Mouse (Mus musculus) T-helper 17 cell (primary cell): ENCODE data around the gene Hcrtr2.

Source experiments
- in situ Hi-C, 2 experiments: fragments of 300-600 bp; cut with MboI, MseI; formaldehyde crosslinking; loops; 1 replicate in 1 of 2; 2 replicates in 1 of 2; pipeline ENCODE4 v1.15.1; 2025; ENCODE audit warnings: high pct_unique_total_duplicates in 2 of 2

The Hcrtr2 gene

DNA sequence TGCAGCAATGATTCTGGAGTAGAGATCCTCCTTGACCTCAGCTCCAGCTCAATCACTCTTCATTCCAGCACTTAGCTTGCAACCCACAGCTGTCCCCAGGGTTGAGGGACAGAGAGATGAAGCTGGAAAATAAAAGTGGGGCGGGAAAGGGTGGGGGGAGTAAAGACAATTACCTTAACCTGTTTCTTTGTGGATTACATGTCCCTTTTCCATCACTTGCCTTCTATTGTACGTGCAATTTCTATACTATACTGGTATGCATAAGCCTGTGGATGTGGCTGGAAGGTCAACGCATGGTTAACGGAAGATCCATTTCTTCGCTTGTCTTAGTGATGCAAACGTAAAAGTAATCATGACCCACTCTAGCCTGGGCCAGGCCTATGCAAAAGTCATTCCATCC lies at the start of gene Hcrtr2:
Gene Hcrtr2, minus strand, starts transcription at position 101 of the 400 bp plus-strand sequence.
- in situ Hi-C loops = no loop called here

DNA sequence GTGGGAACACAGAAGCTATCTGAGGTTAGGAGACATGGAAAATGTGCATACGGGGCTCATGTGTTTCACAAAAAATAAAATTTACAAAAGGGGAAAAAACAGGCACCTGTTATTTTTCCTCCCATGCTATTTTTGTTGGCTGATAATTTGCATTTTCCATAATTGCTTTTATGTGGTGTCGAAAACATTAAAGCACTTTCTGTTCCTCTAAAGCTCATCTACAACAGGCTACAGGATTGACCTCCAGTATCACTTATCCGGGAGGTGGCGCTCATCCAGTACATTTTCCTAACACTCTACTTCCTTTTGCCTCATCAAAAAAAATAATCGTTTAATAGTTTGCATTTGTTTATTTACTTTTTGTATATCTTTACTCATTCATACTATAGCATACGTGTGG lies 41.2 kb upstream of the Hcrtr2 start:
- in situ Hi-C loops = loop anchor here in 1 of 2 experiments (10.0 kb wide), 1 partner anchor 260 kb away; no protein-coding TSS in a partner anchor

DNA sequence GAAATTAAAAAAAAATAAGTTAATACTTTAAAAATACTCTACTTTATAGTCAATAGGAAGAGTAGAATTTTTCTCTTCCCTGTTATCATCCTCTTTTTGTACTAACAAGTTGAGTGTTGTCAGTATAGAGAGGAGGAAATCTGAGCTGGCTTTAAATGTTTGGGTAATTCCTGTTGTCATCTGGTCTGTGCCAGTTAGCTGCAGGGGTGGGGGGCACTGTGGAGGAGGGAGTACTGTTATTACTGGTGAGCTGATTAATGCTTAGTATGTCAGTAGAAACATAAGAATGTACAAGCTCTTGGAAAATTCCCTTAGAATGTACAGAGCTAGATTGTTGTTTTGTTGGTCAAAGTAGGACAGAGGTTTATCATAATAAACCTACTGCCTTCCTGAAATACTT lies 36.7 kb upstream of the Hcrtr2 start:
- in situ Hi-C loops = loop anchor here in 1 of 2 experiments (10.0 kb wide), 1 partner anchor 264 kb away; no protein-coding TSS in a partner anchor

DNA sequence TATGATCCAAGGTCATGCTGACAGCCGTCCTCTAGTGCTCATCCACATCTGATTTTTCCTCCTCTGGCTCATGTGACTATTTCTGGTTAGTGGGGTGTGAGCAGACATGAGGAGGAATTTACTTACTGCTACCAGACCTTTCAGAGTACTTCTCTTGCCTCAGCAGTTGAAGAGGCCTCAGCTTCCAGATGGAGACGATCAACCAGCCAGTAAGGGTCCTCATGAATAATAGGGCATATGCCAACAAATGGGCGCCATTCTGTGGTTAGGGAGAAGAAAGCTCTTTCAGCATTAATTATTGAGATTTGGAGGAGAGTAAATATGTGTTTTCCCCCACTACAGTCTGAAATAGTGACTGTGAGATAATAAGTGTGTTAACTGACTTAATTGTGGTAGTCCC lies 28.7 kb upstream of the Hcrtr2 start:
- in situ Hi-C loops = no loop called here

DNA sequence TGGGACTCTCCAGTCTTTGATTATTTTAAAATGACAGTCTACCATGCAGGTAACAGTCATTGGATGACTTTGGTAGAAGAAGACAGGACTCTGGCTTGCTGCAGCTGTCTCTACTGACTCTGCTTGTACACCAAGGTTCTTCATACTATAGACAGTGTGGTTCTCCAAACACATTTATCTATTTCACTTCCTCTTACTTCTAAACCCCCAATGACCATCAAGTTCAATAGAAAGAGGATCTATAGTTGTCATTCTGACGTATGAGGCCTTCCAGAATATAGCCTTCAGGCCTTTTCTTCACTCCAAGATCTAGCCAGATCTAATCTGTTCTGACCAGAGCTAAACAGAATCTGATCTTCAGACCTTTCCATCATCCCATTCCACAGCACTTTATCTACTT lies 23.6 kb upstream of the Hcrtr2 start:
- in situ Hi-C loops = no loop called here

DNA sequence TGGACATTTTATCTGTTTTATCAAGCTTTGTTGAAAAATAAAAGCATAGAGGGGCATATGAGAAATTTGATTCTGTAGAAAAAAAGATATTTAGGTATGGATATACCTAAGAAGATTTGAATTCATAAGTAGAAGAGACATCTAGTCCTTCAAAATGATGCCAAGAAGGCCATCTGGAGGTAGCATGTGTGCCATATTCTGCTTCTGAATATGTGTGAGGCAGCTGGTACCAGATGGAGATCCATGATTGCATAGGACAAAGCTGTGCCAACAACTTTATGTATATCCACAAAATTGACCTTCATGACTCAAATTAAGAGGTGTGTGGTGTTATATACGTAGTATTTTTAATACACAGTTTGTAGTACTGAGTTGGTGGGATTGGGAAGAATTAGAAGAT lies 7.4 kb upstream of the Hcrtr2 start:
- in situ Hi-C loops = no loop called here

DNA sequence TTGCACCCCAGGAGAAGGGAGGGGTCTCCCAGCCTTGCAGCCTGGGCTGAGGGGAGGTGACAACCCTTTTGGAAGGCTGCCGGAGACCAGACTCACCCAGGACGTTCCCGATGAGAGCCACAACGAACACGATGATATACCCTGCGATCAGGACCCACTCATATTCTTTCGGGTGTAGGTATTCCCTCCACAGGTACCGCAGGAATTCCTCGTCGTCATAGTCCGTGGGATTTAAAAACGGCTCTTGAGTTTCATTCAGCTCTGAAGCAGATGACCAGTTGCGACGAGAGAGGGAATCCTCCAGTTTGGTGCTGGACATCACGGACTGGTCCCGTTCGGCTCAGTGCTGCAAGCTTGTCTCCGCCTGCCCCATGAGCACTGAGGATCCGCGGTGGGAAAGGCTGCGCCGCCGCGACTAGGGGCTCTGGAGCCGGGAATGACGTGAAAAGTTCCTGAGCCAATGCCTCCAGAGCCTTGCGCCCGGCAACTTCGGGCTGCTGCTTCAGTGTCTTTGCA lies 412 bp downstream of the Hcrtr2 start:
- in situ Hi-C loops = no loop called here

DNA sequence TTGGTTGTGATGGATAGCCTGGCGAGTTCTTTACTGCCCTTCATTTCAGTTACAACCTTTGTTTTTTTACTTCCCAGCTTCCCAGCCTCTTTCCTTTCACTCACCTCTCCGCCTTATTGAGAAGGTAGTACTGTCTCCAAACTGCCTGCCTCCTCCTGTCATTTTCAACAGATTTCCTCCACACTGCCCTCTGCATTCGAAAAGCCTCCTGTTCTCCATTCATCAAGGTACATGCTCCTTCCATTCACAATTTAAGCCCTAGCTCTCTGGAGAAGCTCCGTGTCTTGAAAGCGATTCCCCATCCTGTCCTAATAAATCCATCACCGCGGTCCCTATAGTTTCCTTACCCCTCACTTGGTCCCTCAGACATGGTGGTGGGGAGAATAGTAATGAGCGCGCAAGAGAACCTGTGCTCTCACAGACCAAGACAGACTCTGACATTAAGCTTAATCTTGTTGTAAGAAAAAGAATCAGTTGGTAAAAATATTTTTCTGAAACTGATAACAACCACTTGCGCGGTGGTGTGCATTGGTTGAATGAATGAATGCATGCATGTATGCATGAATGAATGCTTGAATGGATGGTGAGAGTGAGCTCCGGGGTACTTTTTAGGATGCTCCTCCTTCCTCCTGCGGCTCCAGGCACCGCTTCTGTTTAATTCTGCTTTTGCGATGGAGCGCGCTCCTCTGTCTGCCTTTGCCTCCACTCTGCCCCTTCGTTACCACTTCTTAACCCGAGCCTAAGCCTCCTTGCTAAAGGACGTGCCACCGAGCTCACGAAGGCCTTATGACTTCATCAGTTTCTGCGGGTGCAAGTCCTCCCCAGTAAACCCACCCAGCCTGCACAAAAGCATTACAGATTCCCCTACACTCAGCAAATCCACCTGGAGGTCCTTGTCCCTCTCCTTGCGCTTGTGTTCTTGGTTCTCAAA lies 1.3 kb downstream of the Hcrtr2 start:
- in situ Hi-C loops = no loop called here

DNA sequence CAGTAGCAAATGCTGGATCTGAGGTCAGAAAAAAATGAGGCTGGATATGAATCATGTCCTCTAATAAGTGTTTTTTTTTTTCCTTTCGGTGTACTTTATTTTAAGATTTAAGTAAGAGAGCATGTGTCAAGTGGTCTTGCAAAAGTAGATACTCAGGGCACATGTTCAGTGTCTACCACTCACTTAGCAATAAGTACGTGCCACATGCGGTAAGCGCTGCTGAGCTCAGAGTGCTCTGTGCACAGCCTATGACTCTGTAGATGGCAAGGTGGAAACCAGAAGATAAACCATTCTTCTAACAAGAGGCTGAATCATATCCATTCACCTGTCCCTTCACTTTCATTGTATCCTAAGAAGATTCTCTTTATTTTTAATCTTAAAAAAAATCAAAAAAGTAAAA lies 2.1 kb downstream of the Hcrtr2 start:
- in situ Hi-C loops = no loop called here

DNA sequence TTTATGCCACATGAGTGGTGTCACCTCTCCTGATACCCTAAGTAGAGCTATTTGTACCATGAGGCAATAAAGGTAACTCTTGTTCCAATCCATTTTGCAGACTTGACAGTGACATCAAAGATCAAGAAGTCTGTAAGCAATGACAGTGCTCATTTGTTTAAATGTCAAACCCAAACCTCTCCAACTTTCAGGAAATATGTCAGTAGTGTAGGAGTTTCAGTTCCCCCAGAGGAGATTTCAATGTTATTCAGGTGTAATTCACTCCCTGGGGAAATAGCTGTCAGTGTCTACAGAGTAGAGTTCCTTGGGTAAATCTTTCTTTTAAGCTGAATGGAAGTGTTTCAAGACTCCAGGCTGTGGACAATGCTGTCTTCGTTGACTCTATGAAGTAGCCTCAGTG lies 2.9 kb downstream of the Hcrtr2 start:
- in situ Hi-C loops = no loop called here

DNA sequence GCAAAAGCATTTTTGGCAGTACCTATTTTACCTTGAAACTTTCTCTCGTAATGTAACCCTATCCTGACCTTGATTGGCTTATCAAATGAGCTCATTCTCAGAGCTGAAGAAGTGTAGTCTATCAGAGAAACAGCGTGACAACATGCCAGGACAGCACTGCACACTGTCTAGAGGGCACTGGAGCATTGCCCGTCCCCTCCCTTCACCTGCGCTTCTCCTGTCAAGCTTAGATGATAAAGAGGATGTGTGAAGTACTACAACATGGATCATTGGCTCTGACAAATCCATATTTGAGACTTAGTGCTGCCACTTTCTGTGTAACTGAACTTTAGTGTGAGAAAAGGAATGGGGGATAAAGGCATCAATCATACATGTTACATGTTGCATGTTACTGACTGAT lies 5.4 kb downstream of the Hcrtr2 start:
- in situ Hi-C loops = no loop called here

DNA sequence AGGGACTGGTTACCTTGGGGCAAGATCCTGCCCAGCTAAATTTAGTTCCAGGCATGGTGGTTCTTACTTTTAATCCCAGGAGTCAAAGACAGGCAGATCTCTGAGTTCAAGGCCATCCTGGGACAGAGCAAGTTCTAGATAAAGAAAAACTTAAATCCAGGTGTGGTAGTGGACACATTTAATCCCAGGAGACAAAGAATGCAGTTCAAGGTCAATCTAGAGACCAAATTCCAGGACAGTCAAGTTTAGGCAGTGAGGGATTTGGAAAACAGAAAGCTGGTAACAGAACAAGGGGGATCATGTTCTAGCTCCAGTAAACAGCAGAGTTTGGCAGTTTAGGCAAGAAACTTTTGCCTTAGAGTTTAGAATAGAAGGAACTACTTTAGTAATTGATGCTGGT lies 8.6 kb downstream of the Hcrtr2 start:
- in situ Hi-C loops = no loop called here

DNA sequence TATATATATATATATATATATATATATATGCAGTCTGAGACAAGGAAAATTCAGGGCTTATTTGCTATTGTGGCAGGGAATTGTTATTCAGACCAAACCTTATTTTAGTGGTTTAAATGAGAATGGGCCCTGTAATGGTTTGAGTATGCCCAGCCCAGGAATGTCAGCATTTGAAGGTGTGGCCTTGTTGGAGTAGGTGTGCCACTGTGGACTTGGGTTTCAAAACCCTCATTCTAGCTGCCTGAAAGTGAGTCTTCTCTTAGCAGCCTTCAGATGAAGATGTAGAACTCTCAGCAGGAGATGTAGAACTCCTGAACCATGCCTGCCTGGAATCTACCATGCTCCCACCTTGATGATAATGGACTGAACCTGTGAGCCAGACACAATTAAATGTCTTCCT lies 9.7 kb downstream of the Hcrtr2 start:
- in situ Hi-C loops = no loop called here

DNA sequence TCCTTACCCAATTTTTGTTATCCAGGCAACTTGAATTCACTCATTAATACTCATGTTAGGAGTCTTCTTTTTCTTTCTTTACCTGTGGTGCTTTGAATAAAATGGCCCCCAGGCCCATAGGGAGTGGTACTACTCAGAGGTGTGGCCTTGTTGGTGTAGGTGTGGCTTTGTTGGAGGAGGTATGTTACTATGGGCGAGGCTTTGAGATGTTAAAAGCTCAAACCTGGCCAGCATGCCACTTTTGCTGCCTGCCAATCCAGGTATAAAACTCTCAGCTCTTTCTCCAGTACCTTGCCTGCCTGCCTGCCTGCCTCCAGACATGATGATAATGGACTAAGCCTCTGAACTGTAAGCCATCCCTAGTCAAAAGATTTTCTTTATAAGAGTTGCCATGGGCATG lies 11.4 kb downstream of the Hcrtr2 start:
- in situ Hi-C loops = no loop called here

DNA sequence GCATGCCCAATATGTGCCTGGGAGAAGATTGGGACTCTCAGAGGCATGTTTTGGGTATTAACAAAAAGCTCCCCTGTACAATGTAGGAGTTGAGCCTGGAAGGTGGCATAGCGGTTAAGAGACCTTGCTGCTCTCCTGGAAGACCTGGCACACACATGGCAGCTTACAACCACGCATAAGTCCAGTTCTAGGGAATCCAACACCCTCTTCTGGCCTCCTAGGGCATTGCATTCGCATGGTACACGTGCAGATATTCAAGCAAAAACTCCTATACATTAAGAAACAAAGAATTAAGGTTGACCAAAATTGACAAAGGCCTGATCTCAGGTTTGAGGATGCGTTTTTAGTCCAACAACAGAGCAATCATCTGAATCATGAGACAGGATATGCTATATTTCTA lies 32.3 kb downstream of the Hcrtr2 start:
- in situ Hi-C loops = no loop called here

DNA sequence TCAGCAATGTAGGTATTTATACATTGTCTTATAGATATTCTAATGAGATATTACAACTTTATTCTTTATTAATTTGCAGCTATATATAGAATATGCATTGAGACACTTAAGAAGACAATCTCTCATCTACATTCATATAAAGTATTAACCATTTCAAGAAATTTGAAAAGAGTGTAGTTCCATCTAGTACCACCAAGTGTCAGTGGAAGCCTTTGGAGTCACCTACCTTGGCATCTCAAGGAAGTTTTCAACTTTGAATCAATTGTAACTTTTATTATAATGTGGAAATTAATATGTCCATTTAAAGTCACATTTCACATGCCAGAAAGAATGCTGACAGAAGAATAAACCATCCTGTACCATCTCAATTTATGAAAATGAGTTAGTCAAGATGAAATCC lies 52.8 kb downstream of the Hcrtr2 start:
- in situ Hi-C loops = no loop called here

DNA sequence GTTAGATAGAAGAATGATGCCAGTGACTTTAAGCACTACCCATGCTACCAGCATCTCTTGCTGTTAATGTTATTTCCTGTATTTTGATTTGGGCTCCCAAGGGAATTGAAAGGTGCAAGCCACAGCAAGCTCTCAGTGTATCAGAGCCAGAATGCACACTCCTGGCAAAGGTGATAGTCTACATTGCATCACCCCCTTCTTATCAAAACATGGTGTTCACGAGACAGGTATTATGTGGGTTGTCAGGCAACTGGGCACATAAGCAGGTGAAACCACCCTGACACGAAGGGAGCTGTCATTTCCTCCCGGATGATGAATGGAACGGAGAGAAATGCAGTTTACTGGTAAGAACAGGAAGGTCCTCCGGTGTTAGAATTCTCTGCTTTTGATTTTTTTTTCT lies 65.9 kb downstream of the Hcrtr2 start:
- in situ Hi-C loops = no loop called here

DNA sequence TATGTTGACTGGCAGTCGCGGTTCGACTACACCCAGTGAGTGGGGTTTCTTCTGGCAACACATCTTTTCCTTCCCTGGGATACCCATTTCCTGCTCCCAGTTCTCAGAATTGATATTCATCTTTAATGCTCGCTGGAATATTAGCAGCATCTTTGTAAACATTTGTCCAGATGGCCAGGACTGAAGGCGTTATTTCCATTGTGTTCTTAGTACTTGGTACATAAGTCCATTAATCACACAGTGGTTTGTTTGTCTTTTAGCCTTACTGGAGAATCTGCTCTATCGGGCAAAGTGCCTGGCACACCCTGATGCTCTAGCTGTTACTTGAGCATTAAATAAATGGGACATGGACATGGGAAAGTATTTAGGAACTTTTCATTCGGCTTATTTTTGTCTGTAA lies 71.1 kb downstream of the Hcrtr2 start:
- in situ Hi-C loops = no loop called here

DNA sequence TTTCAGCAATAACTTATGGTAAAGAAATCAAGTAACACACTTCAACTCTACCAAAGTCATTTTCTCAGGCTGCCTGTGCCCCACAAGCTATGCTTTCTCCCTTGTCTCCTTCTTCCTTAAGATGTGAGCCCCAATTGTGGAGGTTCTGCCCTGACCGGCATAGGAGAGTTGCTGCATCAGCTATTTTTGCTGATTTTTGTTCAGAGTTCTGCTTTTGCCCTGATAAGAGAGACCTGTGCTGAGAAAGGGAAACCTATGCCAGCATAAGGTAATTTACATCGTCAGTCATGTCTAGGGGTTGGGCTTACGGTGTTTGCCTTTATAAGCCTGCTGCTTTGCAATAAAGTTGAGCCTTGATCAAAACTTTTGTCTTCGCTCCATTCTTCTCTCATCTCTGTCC lies 71.5 kb downstream of the Hcrtr2 start:
- in situ Hi-C loops = no loop called here

DNA sequence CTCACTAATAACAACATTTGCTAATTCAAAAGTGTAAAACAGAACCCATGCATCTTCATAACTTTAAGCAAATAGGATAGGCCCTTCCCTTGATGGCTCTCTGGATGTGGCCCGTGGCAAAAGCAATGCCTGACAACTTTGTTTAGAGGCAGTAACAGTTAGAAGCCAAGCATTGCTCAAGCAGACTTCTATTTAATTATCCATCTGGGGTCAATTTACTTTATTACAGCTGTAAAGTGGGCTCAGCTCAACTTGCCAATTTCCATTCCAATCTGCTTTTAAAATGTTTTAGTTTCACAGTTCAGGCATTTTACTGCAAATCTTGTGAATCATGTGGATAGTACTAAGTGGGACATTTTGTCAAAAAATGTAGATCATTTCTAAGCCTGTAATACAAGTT lies 81.3 kb downstream of the Hcrtr2 start:
- in situ Hi-C loops = no loop called here

DNA sequence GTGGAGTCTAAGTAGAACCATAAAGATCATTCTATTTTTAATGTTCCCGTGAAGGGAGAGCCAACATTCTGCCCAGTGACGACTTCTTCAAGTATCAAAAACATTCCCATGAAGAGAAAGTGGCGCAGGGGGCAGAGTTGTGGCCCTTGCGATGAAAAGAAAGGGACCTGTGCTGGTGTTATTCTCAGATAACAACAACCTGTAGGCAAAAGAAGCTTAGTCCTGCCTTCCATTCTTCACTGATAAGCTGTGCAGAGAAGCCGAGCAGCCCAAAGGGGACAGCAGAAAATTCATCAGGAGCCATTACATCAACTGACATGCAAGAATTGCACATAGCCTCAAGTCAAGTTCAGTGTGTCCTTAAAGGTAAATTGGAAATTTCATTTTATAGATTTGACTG lies 85.7 kb downstream of the Hcrtr2 start:
- in situ Hi-C loops = loop anchor here in 1 of 2 experiments (5.0 kb wide), 1 partner anchor 476 kb away; no protein-coding TSS in a partner anchor

DNA sequence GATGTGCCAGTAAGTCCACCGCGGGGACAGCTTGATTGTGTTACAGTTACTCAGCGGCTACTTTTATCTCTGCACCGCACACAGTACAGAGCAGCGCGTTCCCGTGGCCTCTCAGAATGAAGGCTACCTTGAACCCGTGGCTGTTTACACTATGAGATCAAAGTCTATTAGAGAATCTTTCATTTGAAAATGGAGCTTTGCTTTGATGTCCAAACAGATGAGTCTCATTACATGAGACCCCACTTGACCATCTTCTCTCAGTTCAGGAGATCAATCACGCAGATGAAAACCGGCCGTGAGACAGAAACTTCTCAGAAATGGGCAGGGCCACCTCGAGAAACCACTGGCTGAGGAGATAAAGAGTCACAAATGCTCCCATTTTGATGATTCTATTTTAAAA lies 86.4 kb downstream of the Hcrtr2 start:
- in situ Hi-C loops = loop anchor here in 1 of 2 experiments (5.0 kb wide), 1 partner anchor 475 kb away; no protein-coding TSS in a partner anchor

DNA sequence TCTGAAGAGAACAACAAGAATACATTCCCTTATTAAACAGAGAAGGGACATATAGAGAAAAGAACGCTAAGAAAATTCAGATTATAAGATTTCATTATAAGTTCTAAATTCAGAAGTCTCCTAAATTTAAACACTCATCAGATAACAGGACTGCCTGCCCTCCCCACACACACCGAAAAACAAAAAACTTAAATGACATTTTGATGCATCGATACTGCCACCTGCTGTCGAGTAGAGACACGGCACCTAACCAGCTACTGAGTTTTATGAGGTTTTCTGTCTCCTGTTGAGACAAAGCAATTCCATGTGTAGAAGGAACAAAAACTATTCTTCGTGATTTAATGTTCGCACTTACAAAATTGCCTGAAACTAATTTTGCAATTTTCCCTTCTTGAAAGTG lies 87.0 kb downstream of the Hcrtr2 start:
- in situ Hi-C loops = loop anchor here in 1 of 2 experiments (5.0 kb wide), 1 partner anchor 474 kb away; no protein-coding TSS in a partner anchor
